Mouse (Mus musculus) megakaryocyte, embryonic 14.5 days (primary cell): ENCODE results near the gene Dnah2.

ENCODE experiments used
- FLI1 ChIP-seq: IDR thresholded peaks from 2 replicates; pipeline ENCODE4 v1.6.1; 2012; ENCODE audit warnings: low read length, inconsistent platforms, mixed read lengths
- GATA1 ChIP-seq: IDR thresholded peaks from 3 replicates; pipeline ENCODE4 v1.6.1; 2012; ENCODE audit warnings: mixed read lengths, low read length, inconsistent platforms, borderline replicate concordance

- TF ChIP-seq GATA1 = no peak
- TF ChIP-seq FLI1 = no peak
Measured at GRCm38 (mm10) chr11:69433189-69433588, 115.7 kb downstream of the Dnah2 start.
